Mouse (Mus musculus): ENCODE data around the gene Triobp. TPM values are rescaled to one million over a fixed set of nuclear protein-coding genes. Genes with fewer than 3 reads are reported as not detected.
"Not testable (repeated sequence)": the region's sequence is repeated elsewhere in the genome, so short reads cannot be mapped to it uniquely, and the experiment has no call there.

Gene Triobp
- polyA plus RNA-seq, 1 experiment from 2014 or later: 53.7 TPM

- H3K27ac ChIP-seq (ENCODE audit: low read length); H3K4me2 ChIP-seq (ENCODE audit: low read depth, low read length); H3K27me3 ChIP-seq (ENCODE audit: control insufficient read depth, insufficient read depth, low read length); H3K4me1 ChIP-seq (ENCODE audit: control insufficient read depth, insufficient read depth, low read length); ATAC-seq (replicated peaks; ENCODE audit: extremely low read depth, insufficient read depth, low FRiP score); H3K4me3 ChIP-seq (ENCODE audit: low read length); H3K9me3 ChIP-seq (replicated peaks; ENCODE audit: control insufficient read depth, low read length); H3K9ac ChIP-seq (ENCODE audit: low read length): not testable (repeated sequence)
- WGBS: 87% methylated on average over 6 of the region's 6 CpGs
- H3K36me3 ChIP-seq (ENCODE audit: control insufficient read depth, insufficient read depth): peaks cover 29% of the 10 kb centered on the region
These were observed 60.3 kb downstream of the Triobp start for GRCm38 (mm10) chr15:79007836-79008235.

GRCm38 (mm10) chr15:79009734-79010133 lies 62.2 kb downstream of the Triobp start:
- ATAC-seq (replicated peaks; ENCODE audit: extremely low read depth, insufficient read depth, low FRiP score): no peak
- Histone ChIP-seq H3K9ac (ENCODE audit: low read length) (no peak overlapping the region), H3K27ac (ENCODE audit: low read length) (no peak overlapping the region), H3K4me3 (ENCODE audit: low read length) (no peak overlapping the region), H3K4me1 (ENCODE audit: control insufficient read depth, insufficient read depth, low read length) (no peaks in the 10 kb centered on the region), H3K27me3 (ENCODE audit: control insufficient read depth, insufficient read depth, low read length) (no peaks in the 10 kb centered on the region), H3K36me3 (ENCODE audit: control insufficient read depth, insufficient read depth) (peaks cover 15% of the 10 kb centered on the region), H3K9me3 (replicated peaks; ENCODE audit: control insufficient read depth, low read length) (no peaks in the 10 kb centered on the region), H3K4me2 (ENCODE audit: low read depth, low read length) (no peak overlapping the region)
- WGBS: 46% methylated on average over 5 of the region's 5 CpGs

GRCm38 (mm10) chr15:79011550-79011949 lies 64.0 kb downstream of the Triobp start:
- no peak for ATAC-seq (replicated peaks; ENCODE audit: extremely low read depth, insufficient read depth, low FRiP score)
- no peak overlapping the region for H3K27ac ChIP-seq (ENCODE audit: low read length)
- no peak overlapping the region for H3K4me3 ChIP-seq (ENCODE audit: low read length)
- no peaks in the 10 kb centered on the region for H3K27me3 ChIP-seq (ENCODE audit: control insufficient read depth, insufficient read depth, low read length)
- no peaks in the 10 kb centered on the region for H3K9me3 ChIP-seq (replicated peaks; ENCODE audit: control insufficient read depth, low read length)
- no peak overlapping the region for H3K9ac ChIP-seq (ENCODE audit: low read length)
- WGBS: 53% methylated on average over 10 of the region's 10 CpGs
- no peaks in the 10 kb centered on the region for H3K4me1 ChIP-seq (ENCODE audit: control insufficient read depth, insufficient read depth, low read length)
- peaks cover 3% of the 10 kb centered on the region; the same call in 1 of the 2 replicates for H3K36me3 ChIP-seq (ENCODE audit: control insufficient read depth, insufficient read depth)
- no peak overlapping the region for H3K4me2 ChIP-seq (ENCODE audit: low read depth, low read length)

- Histone ChIP-seq H3K36me3 (ENCODE audit: control insufficient read depth, insufficient read depth) (no peaks in the 10 kb centered on the region), H3K9ac (ENCODE audit: low read length) (no peak overlapping the region), H3K9me3 (replicated peaks; ENCODE audit: control insufficient read depth, low read length) (no peaks in the 10 kb centered on the region), H3K27ac (ENCODE audit: low read length) (no peak overlapping the region), H3K4me3 (ENCODE audit: low read length) (no peak overlapping the region), H3K4me1 (ENCODE audit: control insufficient read depth, insufficient read depth, low read length) (no peaks in the 10 kb centered on the region), H3K27me3 (ENCODE audit: control insufficient read depth, insufficient read depth, low read length) (no peaks in the 10 kb centered on the region), H3K4me2 (ENCODE audit: low read depth, low read length) (no peak overlapping the region)
- no peak for ATAC-seq (replicated peaks; ENCODE audit: extremely low read depth, insufficient read depth, low FRiP score)
- 59% methylated on average over 7 of the region's 7 CpGs for WGBS
These were observed 65.9 kb downstream of the Triobp start for GRCm38 (mm10) chr15:79013382-79013781.

GRCm38 (mm10) chr15:79018191-79018590 lies 70.7 kb downstream of the Triobp start:
- no peak overlapping the region for H3K9ac ChIP-seq (ENCODE audit: low read length)
- H3K4me2 ChIP-seq (ENCODE audit: low read depth, low read length): no peak overlapping the region
- no peaks in the 10 kb centered on the region for H3K9me3 ChIP-seq (replicated peaks; ENCODE audit: control insufficient read depth, low read length)
- no peak for ATAC-seq (replicated peaks; ENCODE audit: extremely low read depth, insufficient read depth, low FRiP score)
- WGBS: 34% methylated on average over 4 of the region's 4 CpGs
- no peaks in the 10 kb centered on the region for H3K36me3 ChIP-seq (ENCODE audit: control insufficient read depth, insufficient read depth)
- peaks cover 4% of the 10 kb centered on the region; the same call in 1 of the 2 replicates for H3K4me1 ChIP-seq (ENCODE audit: control insufficient read depth, insufficient read depth, low read length)
- H3K4me3 ChIP-seq (ENCODE audit: low read length): no peak overlapping the region
- no peaks in the 10 kb centered on the region for H3K27me3 ChIP-seq (ENCODE audit: control insufficient read depth, insufficient read depth, low read length)
- no peak overlapping the region for H3K27ac ChIP-seq (ENCODE audit: low read length)

- Histone ChIP-seq H3K4me3 (ENCODE audit: low read length) (no peak overlapping the region), H3K36me3 (ENCODE audit: control insufficient read depth, insufficient read depth) (no peaks in the 10 kb centered on the region), H3K27me3 (ENCODE audit: control insufficient read depth, insufficient read depth, low read length) (0 out of 2 replicates have a peak, but pooled peaks cover 2% of the 10 kb centered on the region), H3K9ac (ENCODE audit: low read length) (no peak overlapping the region), H3K4me2 (ENCODE audit: low read depth, low read length) (no peak overlapping the region), H3K27ac (ENCODE audit: low read length) (no peak overlapping the region), H3K4me1 (ENCODE audit: control insufficient read depth, insufficient read depth, low read length) (peaks cover 4% of the 10 kb centered on the region; the same call in 1 of the 2 replicates), H3K9me3 (replicated peaks; ENCODE audit: control insufficient read depth, low read length) (no peaks in the 10 kb centered on the region)
- 62% methylated on average over 3 of the region's 3 CpGs for WGBS
- no peak for ATAC-seq (replicated peaks; ENCODE audit: extremely low read depth, insufficient read depth, low FRiP score)
These were observed 71.4 kb downstream of the Triobp start for GRCm38 (mm10) chr15:79018886-79019285.

GRCm38 (mm10) chr15:79022671-79023230 lies 75.2 kb downstream of the Triobp start:
- H3K36me3 ChIP-seq (ENCODE audit: control insufficient read depth, insufficient read depth): no peaks in the 10 kb centered on the region
- 0 out of 2 replicates have a peak, but pooled peaks cover 2% of the 10 kb centered on the region for H3K27me3 ChIP-seq (ENCODE audit: control insufficient read depth, insufficient read depth, low read length)
- H3K4me1 ChIP-seq (ENCODE audit: control insufficient read depth, insufficient read depth, low read length): peaks cover 13% of the 10 kb centered on the region
- H3K27ac ChIP-seq (ENCODE audit: low read length): no peak overlapping the region
- ATAC-seq (replicated peaks; ENCODE audit: extremely low read depth, insufficient read depth, low FRiP score): 0 out of 2 replicates have a peak, but pooled peaks have one; percentile 26
- no peaks in the 10 kb centered on the region for H3K9me3 ChIP-seq (replicated peaks; ENCODE audit: control insufficient read depth, low read length)
- no peak overlapping the region for H3K9ac ChIP-seq (ENCODE audit: low read length)
- H3K4me3 ChIP-seq (ENCODE audit: low read length): no peak overlapping the region
- WGBS: 46% methylated on average over 10 of the region's 10 CpGs
- H3K4me2 ChIP-seq (ENCODE audit: low read depth, low read length): no peak overlapping the region

GRCm38 (mm10) chr15:79023366-79023765 lies 75.8 kb downstream of the Triobp start:
- WGBS: 33% methylated on average over 1 of the region's 1 CpGs
- no peak overlapping the region for H3K27ac ChIP-seq (ENCODE audit: low read length)

GRCm38 (mm10) chr15:79025687-79026308 lies 78.3 kb downstream of the Triobp start:
- H3K9ac ChIP-seq (ENCODE audit: low read length): peak overlapping the region; percentile 57

More at GRCm38 (mm10) chr15:79023366-79023765, 75.8 kb downstream of the Triobp start:
- ATAC-seq (replicated peaks; ENCODE audit: extremely low read depth, insufficient read depth, low FRiP score): no peak
- Histone ChIP-seq H3K9ac (ENCODE audit: low read length) (no peak overlapping the region), H3K4me2 (ENCODE audit: low read depth, low read length) (no peak overlapping the region), H3K36me3 (ENCODE audit: control insufficient read depth, insufficient read depth) (no peaks in the 10 kb centered on the region), H3K4me1 (ENCODE audit: control insufficient read depth, insufficient read depth, low read length) (peaks cover 13% of the 10 kb centered on the region), H3K27me3 (ENCODE audit: control insufficient read depth, insufficient read depth, low read length) (0 out of 2 replicates have a peak, but pooled peaks cover 2% of the 10 kb centered on the region), H3K4me3 (ENCODE audit: low read length) (no peak overlapping the region), H3K9me3 (replicated peaks; ENCODE audit: control insufficient read depth, low read length) (no peaks in the 10 kb centered on the region)

More at GRCm38 (mm10) chr15:79025687-79026308, 78.3 kb downstream of the Triobp start:
- ATAC-seq (replicated peaks; ENCODE audit: extremely low read depth, insufficient read depth, low FRiP score): no peak
- Histone ChIP-seq H3K27ac (ENCODE audit: low read length) (no peak overlapping the region), H3K4me1 (ENCODE audit: control insufficient read depth, insufficient read depth, low read length) (peaks cover 17% of the 10 kb centered on the region), H3K4me3 (ENCODE audit: low read length) (peak overlapping the region; percentile 28), H3K9me3 (replicated peaks; ENCODE audit: control insufficient read depth, low read length) (no peaks in the 10 kb centered on the region), H3K27me3 (ENCODE audit: control insufficient read depth, insufficient read depth, low read length) (0 out of 2 replicates have a peak, but pooled peaks cover 2% of the 10 kb centered on the region), H3K4me2 (ENCODE audit: low read depth, low read length) (peak overlapping the region; percentile 60), H3K36me3 (ENCODE audit: control insufficient read depth, insufficient read depth) (no peaks in the 10 kb centered on the region)
- 19% methylated on average over 17 of the region's 18 CpGs for WGBS

Measured in heart, embryonic 16.5 days (tissue).